Mouse (Mus musculus) kidney, embryonic 14.5 days (tissue): ENCODE measurements around the gene Aqp2. TPM values are rescaled to one million over a fixed set of nuclear protein-coding genes. Genes with fewer than 3 reads are reported as not detected.
A peak's percentile ranks its signal among the peaks of the same experiment; 100 is the strongest.

Source experiments
- ATAC-seq: fragments of 200-750 bp; cut with Nextera tagmentation; 2 replicates; pipeline ENCODE4 v1.8.0; 2017; ENCODE audit warnings: moderate number of reproducible peaks, mild to moderate bottlenecking, moderate TSS enrichment, moderate library complexity; ENCODE audit not compliant: low FRiP score, low TSS enrichment
- H3K27ac ChIP-seq: fragments of 300-500 bp; sonication (generic); 2 replicates; pipeline ENCODE4 v1.5.1; 2014; ENCODE audit warnings: low read depth, mild to moderate bottlenecking, low read length, moderate library complexity, mixed read lengths
- H3K27me3 ChIP-seq: fragments of 300-500 bp; sonication (generic); 2 replicates; pipeline ENCODE4 v1.6.1; 2014; ENCODE audit warnings: mild to moderate bottlenecking, low read length; ENCODE audit not compliant: control insufficient read depth, insufficient read depth
- H3K36me3 ChIP-seq: fragments of 300-500 bp; sonication (generic); 2 replicates; pipeline ENCODE4 v1.6.1; 2014; ENCODE audit warnings: low read length, mixed read lengths; ENCODE audit not compliant: control insufficient read depth, insufficient read depth
- H3K4me1 ChIP-seq: fragments of 300-500 bp; sonication (generic); 2 replicates; pipeline ENCODE4 v1.6.1; 2014; ENCODE audit warnings: low read length, mixed read lengths; ENCODE audit not compliant: control insufficient read depth, insufficient read depth
- H3K4me2 ChIP-seq: fragments of 300-500 bp; sonication (generic); replicated peaks from 2 replicates; pipeline ENCODE4 v1.6.1; 2014; ENCODE audit warnings: low read depth, mild to moderate bottlenecking, low read length
- H3K4me3 ChIP-seq: fragments of 300-500 bp; sonication (generic); 2 replicates; pipeline ENCODE4 v1.5.1; 2014; ENCODE audit warnings: mild to moderate bottlenecking, low read length
- H3K9ac ChIP-seq: fragments of 300-500 bp; sonication (generic); 2 replicates; pipeline ENCODE4 v1.6.1; 2014; ENCODE audit warnings: low read depth, mild to moderate bottlenecking, low read length, moderate library complexity
- H3K9me3 ChIP-seq: fragments of 300-500 bp; sonication (generic); 2 replicates; pipeline ENCODE4 v1.6.1; 2016; ENCODE audit warnings: low read length; ENCODE audit not compliant: control insufficient read depth
- WGBS: fragments of 180-500 bp; shearing (Covaris S2); extraction: QIAGEN DNeasy Blood & Tissue Kit; methylation state at CpG from one replicate; pipeline ENCODE4 v1.1.7; 2014; 5-methylcytosine and 5-hydroxymethylcytosine counted together
- polyA plus RNA-seq: library from polyadenylated mRNA; unstranded; fragments of >200 nt; fragmentation: Nextera tagmentation; extraction: Ambion mirVana; gene quantifications from 2 replicates; pipeline ENCODE4 v1.2.1, GENCODE M21; 2014

The Aqp2 gene
- polyA plus RNA-seq, 1 experiment from 2014 or later: 5.4 TPM

GRCm38 (mm10) chr15:99607388-99608113 lies 28.7 kb downstream of the Aqp2 start:
- Histone ChIP-seq H3K36me3 (no peaks in the 10 kb centered on the region), H3K4me2 (no peak overlapping the region), H3K9ac (no peak overlapping the region), H3K4me1 (peaks cover 17% of the 10 kb centered on the region), H3K27me3 (no peaks in the 10 kb centered on the region), H3K4me3 (no peak overlapping the region), H3K9me3 (no peaks in the 10 kb centered on the region), H3K27ac (no peak overlapping the region)
- ATAC-seq: 0 out of 2 replicates have a peak, but pooled peaks have one; percentile 40
- WGBS: 16% methylated on average over 10 of the region's 10 CpGs

GRCm38 (mm10) chr15:99608382-99609125 lies 29.7 kb downstream of the Aqp2 start:
- Histone ChIP-seq H3K36me3 (no peaks in the 10 kb centered on the region), H3K4me2 (no peak overlapping the region), H3K27ac (no peak overlapping the region), H3K27me3 (no peaks in the 10 kb centered on the region), H3K9ac (no peak overlapping the region), H3K4me3 (no peak overlapping the region), H3K4me1 (peaks cover 13% of the 10 kb centered on the region), H3K9me3 (no peaks in the 10 kb centered on the region)
- ATAC-seq: no peak
- WGBS: 75% methylated on average over 13 of the region's 13 CpGs

GRCm38 (mm10) chr15:99611563-99611962 lies 32.7 kb downstream of the Aqp2 start:
- Histone ChIP-seq H3K27ac (no peak overlapping the region), H3K27me3 (no peaks in the 10 kb centered on the region), H3K4me2 (no peak overlapping the region), H3K36me3 (no peaks in the 10 kb centered on the region), H3K4me3 (no peak overlapping the region), H3K4me1 (peaks cover 17% of the 10 kb centered on the region), H3K9ac (no peak overlapping the region), H3K9me3 (no peaks in the 10 kb centered on the region)
- no peak for ATAC-seq
- 62% methylated on average over 7 of the region's 7 CpGs for WGBS

DNA sequence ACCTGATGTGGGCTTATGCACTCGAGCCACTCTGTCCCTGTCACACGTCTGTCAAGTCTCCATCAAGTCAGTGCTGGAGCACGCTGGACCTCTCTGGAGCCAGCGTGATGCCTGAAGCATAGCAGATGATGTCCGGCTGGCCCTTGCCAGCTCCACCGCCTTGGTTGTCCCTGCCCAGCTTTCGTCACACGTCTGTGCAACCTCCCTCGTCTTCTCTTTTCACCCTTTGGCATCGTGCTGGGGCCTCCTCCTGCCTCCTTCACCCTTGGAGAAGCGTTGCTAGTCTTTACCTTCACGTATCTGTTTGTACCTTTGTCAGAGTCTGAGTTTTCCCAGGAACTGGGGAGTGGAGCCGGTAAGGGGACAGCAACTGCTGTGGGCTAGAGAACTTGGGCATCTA lies 35.4 kb downstream of the Aqp2 start:
- no peak for ATAC-seq
- H3K27ac ChIP-seq: no peak overlapping the region
- no peak overlapping the region for H3K4me3 ChIP-seq
- no peak overlapping the region for H3K4me2 ChIP-seq
- H3K9me3 ChIP-seq: no peaks in the 10 kb centered on the region
- WGBS: 73% methylated on average over 13 of the region's 13 CpGs
- no peaks in the 10 kb centered on the region for H3K27me3 ChIP-seq
- H3K9ac ChIP-seq: no peak overlapping the region
- no peaks in the 10 kb centered on the region for H3K36me3 ChIP-seq
- peaks cover 5% of the 10 kb centered on the region; the same call in 1 of the 2 replicates for H3K4me1 ChIP-seq

DNA sequence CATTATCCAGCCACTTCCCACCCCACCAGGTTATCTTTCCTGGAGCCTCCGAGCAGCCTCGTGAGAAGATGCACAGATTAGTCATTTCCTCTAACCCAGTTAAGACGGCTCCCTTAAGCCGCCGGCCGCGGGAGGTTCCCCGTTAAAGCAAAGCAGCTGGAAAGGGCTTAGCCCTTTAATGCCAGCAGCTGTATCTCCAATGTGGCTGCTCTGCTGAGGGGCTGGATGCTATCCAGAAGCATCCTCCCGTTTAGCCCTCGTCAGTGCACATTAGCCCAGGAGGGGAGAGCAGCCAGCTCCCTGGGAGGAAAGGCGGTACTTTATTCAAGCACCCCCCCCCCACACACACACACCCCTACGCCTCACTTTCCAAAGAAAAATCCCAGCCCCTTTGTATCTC lies 35.9 kb downstream of the Aqp2 start:
- Histone ChIP-seq H3K36me3 (0 out of 2 replicates have a peak, but pooled peaks cover 2% of the 10 kb centered on the region), H3K27ac (no peak overlapping the region), H3K27me3 (no peaks in the 10 kb centered on the region), H3K9ac (no peak overlapping the region), H3K4me1 (peaks cover 5% of the 10 kb centered on the region; the same call in 1 of the 2 replicates), H3K9me3 (no peaks in the 10 kb centered on the region), H3K4me2 (no peak overlapping the region), H3K4me3 (no peak overlapping the region)
- 6% methylated on average over 12 of the region's 12 CpGs for WGBS
- peak; percentile 46; the same call in 1 of the 2 replicates for ATAC-seq

- H3K27ac ChIP-seq: no peak overlapping the region; the same call in 1 of the 2 replicates
- no peak for ATAC-seq
Observed at GRCm38 (mm10) chr15:99615246-99615645, 36.4 kb downstream of the Aqp2 start.

GRCm38 (mm10) chr15:99618595-99618994 lies 39.7 kb downstream of the Aqp2 start:
- Histone ChIP-seq H3K27me3 (no peaks in the 10 kb centered on the region), H3K4me2 (no peak overlapping the region), H3K27ac (no peak overlapping the region), H3K36me3 (peaks cover 31% of the 10 kb centered on the region), H3K9ac (no peak overlapping the region), H3K9me3 (no peaks in the 10 kb centered on the region), H3K4me3 (no peak overlapping the region), H3K4me1 (peaks cover 5% of the 10 kb centered on the region; the same call in 1 of the 2 replicates)
- WGBS: 87% methylated on average over 3 of the region's 3 CpGs
- no peak for ATAC-seq

More at GRCm38 (mm10) chr15:99615246-99615645, 36.4 kb downstream of the Aqp2 start:
- Histone ChIP-seq H3K4me1 (peaks cover 5% of the 10 kb centered on the region; the same call in 1 of the 2 replicates), H3K36me3 (peaks cover 4% of the 10 kb centered on the region; the same call in 1 of the 2 replicates), H3K27me3 (no peaks in the 10 kb centered on the region), H3K9me3 (no peaks in the 10 kb centered on the region), H3K4me3 (no peak overlapping the region), H3K9ac (no peak overlapping the region), H3K4me2 (no peak overlapping the region)
- WGBS: 44% methylated on average over 9 of the region's 9 CpGs

GRCm38 (mm10) chr15:99619821-99620220 lies 41.0 kb downstream of the Aqp2 start:
- Histone ChIP-seq H3K27ac (no peak overlapping the region), H3K9ac (no peak overlapping the region), H3K27me3 (no peaks in the 10 kb centered on the region), H3K36me3 (peaks cover 43% of the 10 kb centered on the region), H3K4me1 (peaks cover 5% of the 10 kb centered on the region; the same call in 1 of the 2 replicates), H3K9me3 (no peaks in the 10 kb centered on the region), H3K4me2 (no peak overlapping the region), H3K4me3 (no peak overlapping the region)
- 83% methylated on average over 4 of the region's 4 CpGs for WGBS
- ATAC-seq: no peak

- Histone ChIP-seq H3K9ac (no peak overlapping the region), H3K27me3 (no peaks in the 10 kb centered on the region), H3K4me3 (no peak overlapping the region), H3K36me3 (peaks cover 65% of the 10 kb centered on the region), H3K9me3 (no peaks in the 10 kb centered on the region), H3K4me1 (no peaks in the 10 kb centered on the region), H3K4me2 (no peak overlapping the region), H3K27ac (no peak overlapping the region)
- no peak for ATAC-seq
- WGBS: 85% methylated on average over 9 of the region's 11 CpGs
Observed at GRCm38 (mm10) chr15:99622063-99622462, 43.2 kb downstream of the Aqp2 start.
